Mouse (Mus musculus) heart, embryonic 11.5 days (tissue): ENCODE results near the gene Arhgef38. TPM values are rescaled to one million over a fixed set of nuclear protein-coding genes. Genes with fewer than 3 reads are reported as not detected.
A peak's percentile ranks its signal among the peaks of the same experiment; 100 is the strongest.

Experiments used
- ATAC-seq: fragments of 200-750 bp; cut with Nextera tagmentation; replicated peaks from 2 replicates; pipeline ENCODE4 v1.8.0; 2017; ENCODE audit warnings: moderate library complexity; ENCODE audit not compliant: insufficient number of reproducible peaks, low FRiP score, low TSS enrichment
- H3K27ac ChIP-seq: fragments of 300-500 bp; sonication (generic); 2 replicates; pipeline ENCODE4 v1.5.1; 2014; ENCODE audit warnings: mild to moderate bottlenecking, low read depth, low read length
- H3K27me3 ChIP-seq: fragments of 300-500 bp; sonication (generic); 2 replicates; pipeline ENCODE4 v1.6.1; 2014; ENCODE audit warnings: mild to moderate bottlenecking, low read length, mixed read lengths; ENCODE audit not compliant: control insufficient read depth, insufficient read depth
- H3K36me3 ChIP-seq: fragments of 300-500 bp; sonication (generic); 2 replicates; pipeline ENCODE4 v1.6.1; 2014; ENCODE audit warnings: mild to moderate bottlenecking, low read length, moderate library complexity, mixed read lengths; ENCODE audit not compliant: control insufficient read depth, insufficient read depth
- H3K4me1 ChIP-seq: fragments of 300-500 bp; sonication (generic); 2 replicates; pipeline ENCODE4 v1.6.1; 2014; ENCODE audit warnings: low read length; ENCODE audit not compliant: control insufficient read depth, insufficient read depth
- H3K4me2 ChIP-seq: fragments of 300-500 bp; sonication (generic); 2 replicates; pipeline ENCODE4 v1.6.1; 2014; ENCODE audit warnings: mild to moderate bottlenecking, moderate library complexity
- H3K4me3 ChIP-seq: fragments of 300-500 bp; sonication (generic); 2 replicates; pipeline ENCODE4 v1.5.1; 2014; ENCODE audit warnings: low read depth, low read length
- H3K9ac ChIP-seq: fragments of 300-500 bp; sonication (generic); 2 replicates; pipeline ENCODE4 v1.6.1; 2014; ENCODE audit warnings: mild to moderate bottlenecking, low read depth, low read length, moderate library complexity
- H3K9me3 ChIP-seq: fragments of 300-500 bp; sonication (generic); replicated peaks from 2 replicates; pipeline ENCODE4 v1.6.1; 2016; ENCODE audit warnings: low read length; ENCODE audit not compliant: control insufficient read depth
- WGBS: fragments of 180-500 bp; shearing (Covaris S2); extraction: QIAGEN DNeasy Blood & Tissue Kit; methylation state at CpG from one replicate; pipeline ENCODE4 v1.1.7; 2014; ENCODE audit not compliant: insufficient replicate concordance; 5-methylcytosine and 5-hydroxymethylcytosine counted together
- polyA plus RNA-seq: library from polyadenylated mRNA; unstranded; fragments of >200 nt; fragmentation: Nextera tagmentation; extraction: Ambion mirVana; gene quantifications from 2 replicates; pipeline ENCODE4 v1.2.1, GENCODE M21; 2014

The Arhgef38 gene
- polyA plus RNA-seq, 1 experiment from 2014 or later, result not detected

DNA sequence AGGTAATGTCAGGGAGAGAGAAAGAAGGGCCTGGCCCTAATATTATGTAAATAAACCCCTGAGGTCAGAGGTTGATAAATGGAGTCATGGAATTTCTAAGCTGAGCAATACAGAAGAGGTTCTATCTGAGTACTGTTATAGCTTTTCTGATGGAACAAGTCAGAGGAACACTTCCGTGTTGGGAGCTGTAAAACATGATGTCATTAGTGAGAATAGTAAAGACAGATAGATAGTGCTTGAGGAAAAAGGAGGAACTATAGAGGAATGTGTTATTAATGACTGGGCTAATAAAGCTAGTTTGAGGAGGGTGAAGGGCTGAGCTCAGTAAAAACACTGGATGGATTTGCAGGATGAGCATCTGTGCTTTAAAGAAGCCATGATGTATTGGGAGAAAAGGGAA is 140.4 kb downstream of the Arhgef38 start:
- no peak for ATAC-seq
- no peaks in the 10 kb centered on the region for H3K9me3 ChIP-seq
- H3K27ac ChIP-seq, result no peak overlapping the region
- no peaks in the 10 kb centered on the region for H3K36me3 ChIP-seq
- no peaks in the 10 kb centered on the region for H3K27me3 ChIP-seq
- no peak overlapping the region for H3K4me2 ChIP-seq
- WGBS, result 51% methylated on average over 1 of the region's 1 CpGs
- no peak overlapping the region for H3K9ac ChIP-seq
- H3K4me1 ChIP-seq, result peaks cover 11% of the 10 kb centered on the region; the same call in 1 of the 2 replicates
- H3K4me3 ChIP-seq, result no peak overlapping the region

- 90% methylated on average over 1 of the region's 1 CpGs for WGBS
- H3K4me3 ChIP-seq, result no peak overlapping the region; the same call in 1 of the 2 replicates
- no peaks in the 10 kb centered on the region for H3K36me3 ChIP-seq
- ATAC-seq, result no peak
- peaks cover 11% of the 10 kb centered on the region; the same call in 1 of the 2 replicates for H3K4me1 ChIP-seq
- no peaks in the 10 kb centered on the region for H3K27me3 ChIP-seq
- H3K9ac ChIP-seq, result peak overlapping the region; percentile 96; the same call in 1 of the 2 replicates
- H3K27ac ChIP-seq, result no peak overlapping the region
- no peaks in the 10 kb centered on the region for H3K9me3 ChIP-seq
- peak overlapping the region; percentile 77 for H3K4me2 ChIP-seq
These were observed 141.8 kb downstream of the Arhgef38 start for GRCm38 (mm10) chr3:133092936-133093335.

DNA sequence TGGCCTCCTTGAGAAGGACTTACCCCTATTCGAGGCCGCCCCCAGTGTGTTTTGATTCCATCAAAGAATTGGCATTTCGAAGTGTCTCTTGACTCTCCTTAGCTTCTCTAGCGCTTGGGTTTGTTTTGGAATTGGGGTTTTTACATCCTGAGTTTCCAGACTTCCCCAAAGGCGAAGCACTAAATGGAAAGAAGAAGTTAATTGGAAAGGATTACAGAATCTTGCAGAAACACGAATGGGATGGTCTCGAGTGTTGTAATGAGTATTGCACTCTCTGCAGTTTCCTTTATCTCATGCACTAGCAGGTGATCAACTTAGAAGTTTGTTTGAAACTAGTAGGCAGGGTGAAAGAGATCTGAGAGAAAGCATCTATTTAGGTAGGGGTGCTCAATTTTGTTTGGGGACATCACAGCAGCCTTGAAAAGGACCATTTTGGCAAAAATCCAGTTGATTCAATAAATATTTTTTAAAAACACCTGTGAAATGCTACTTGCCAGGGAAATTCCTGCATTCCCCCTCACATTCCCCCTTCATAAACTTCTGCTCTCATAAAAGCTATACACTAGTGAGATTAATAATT is 142.4 kb downstream of the Arhgef38 start:
- Histone ChIP-seq H3K4me2 (peak overlapping the region; percentile 77), H3K27me3 (no peaks in the 10 kb centered on the region), H3K4me1 (peaks cover 11% of the 10 kb centered on the region; the same call in 1 of the 2 replicates), H3K9me3 (no peaks in the 10 kb centered on the region), H3K27ac (peak overlapping the region; percentile 96), H3K36me3 (no peaks in the 10 kb centered on the region), H3K4me3 (peak overlapping the region; percentile 81), H3K9ac (peak overlapping the region; percentile 96)
- no peak for ATAC-seq
- 2% methylated on average over 7 of the region's 7 CpGs for WGBS

DNA sequence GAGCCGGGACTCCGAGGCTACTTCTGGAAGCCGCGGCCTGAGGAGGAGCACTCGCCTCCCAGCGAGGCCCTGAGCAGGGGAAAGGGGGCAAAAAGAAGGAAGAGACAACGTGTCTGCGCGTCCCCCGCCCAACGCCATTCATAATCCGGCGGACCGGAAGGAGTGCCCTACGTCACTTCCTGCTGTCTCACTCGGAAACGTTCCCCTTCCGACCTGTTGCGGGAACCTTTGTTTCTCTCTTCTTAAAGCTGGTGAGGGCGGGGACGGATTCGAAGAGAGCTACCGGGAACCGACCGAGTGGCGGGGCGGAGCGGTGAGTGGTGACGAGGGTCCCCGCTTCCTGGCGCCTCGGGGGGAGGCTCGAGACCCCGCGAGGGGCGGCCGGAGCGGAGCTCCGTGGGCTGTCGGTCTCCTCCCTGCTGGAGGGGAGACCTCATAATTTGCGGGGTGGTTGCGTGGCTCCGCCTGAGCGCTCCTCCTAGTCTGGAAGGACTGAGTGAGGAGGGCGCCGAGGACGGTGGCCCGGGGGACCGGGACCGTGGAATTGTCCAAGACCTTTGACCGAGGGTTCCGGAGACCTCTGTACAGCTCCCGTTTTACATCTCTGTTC is 143.0 kb downstream of the Arhgef38 start, which contains the start of the genes Ints12 and Gstcd:
Gene Ints12, plus strand, starts transcription at position 177 of the 610 bp plus-strand sequence.
Gene Gstcd, minus strand, starts transcription at position 370 of the 610 bp plus-strand sequence.
- ATAC-seq, result peak; percentile 96
- H3K4me2 ChIP-seq, result peak within 1 kb of the TSS; percentile 77
- under 1% methylated on average over 53 of the region's 53 CpGs for WGBS
- H3K9ac ChIP-seq, result peak within 1 kb of the TSS; percentile 96
- peaks cover 11% of the 10 kb centered on the region; the same call in 1 of the 2 replicates for H3K4me1 ChIP-seq
- peak within 1 kb of the TSS; percentile 81 for H3K4me3 ChIP-seq
- peak within 1 kb of the TSS; percentile 96 for H3K27ac ChIP-seq
- no peaks in the 10 kb centered on the region for H3K27me3 ChIP-seq
- no peaks in the 10 kb centered on the region for H3K36me3 ChIP-seq
- H3K9me3 ChIP-seq, result no peaks in the 10 kb centered on the region

DNA sequence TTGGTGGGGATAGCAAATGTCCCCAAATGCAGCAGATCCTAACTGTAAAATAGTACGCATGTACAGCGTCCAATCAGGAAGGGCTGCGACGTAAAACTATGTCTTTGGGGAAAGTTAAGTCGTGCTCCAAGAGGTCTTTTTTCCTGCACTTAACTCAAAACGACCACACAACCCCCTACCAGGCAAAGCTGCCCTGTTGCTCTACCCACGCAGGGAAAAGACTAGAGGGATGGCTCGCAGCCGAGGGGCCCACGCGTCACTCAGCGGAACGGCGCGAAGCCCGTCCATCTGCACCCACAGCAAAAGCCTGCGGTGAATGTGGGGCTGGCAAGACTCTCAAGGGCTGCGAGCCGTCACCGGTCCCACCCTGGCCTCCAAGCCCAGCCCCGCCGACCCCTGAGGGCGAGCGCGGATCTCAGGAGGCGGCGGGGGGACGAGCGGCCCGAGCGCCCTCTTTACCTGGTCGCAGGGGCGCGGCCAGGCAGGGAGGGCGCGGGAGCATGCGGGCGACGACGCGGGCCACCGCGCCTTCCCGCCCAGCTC is 143.6 kb downstream of the Arhgef38 start:
- no peaks in the 10 kb centered on the region for H3K27me3 ChIP-seq
- peak overlapping the region; percentile 81 for H3K4me3 ChIP-seq
- no peaks in the 10 kb centered on the region for H3K9me3 ChIP-seq
- ATAC-seq, result peak; percentile 81
- H3K27ac ChIP-seq, result peak overlapping the region; percentile 96
- H3K4me2 ChIP-seq, result peak overlapping the region; percentile 77
- peak overlapping the region; percentile 96 for H3K9ac ChIP-seq
- WGBS, result under 1% methylated on average over 44 of the region's 44 CpGs
- peaks cover 11% of the 10 kb centered on the region; the same call in 1 of the 2 replicates for H3K4me1 ChIP-seq
- no peaks in the 10 kb centered on the region for H3K36me3 ChIP-seq

- WGBS, result 9% methylated on average over 11 of the region's 11 CpGs
- H3K9me3 ChIP-seq, result no peaks in the 10 kb centered on the region
- no peaks in the 10 kb centered on the region for H3K27me3 ChIP-seq
- peak overlapping the region; percentile 77 for H3K4me2 ChIP-seq
- no peak for ATAC-seq
- H3K4me3 ChIP-seq, result peak overlapping the region; percentile 81
- peak overlapping the region; percentile 96 for H3K27ac ChIP-seq
- H3K9ac ChIP-seq, result peak overlapping the region; percentile 96
- peaks cover 11% of the 10 kb centered on the region; the same call in 1 of the 2 replicates for H3K4me1 ChIP-seq
- H3K36me3 ChIP-seq, result no peaks in the 10 kb centered on the region
These were observed 144.3 kb downstream of the Arhgef38 start for GRCm38 (mm10) chr3:133090247-133091120.

DNA sequence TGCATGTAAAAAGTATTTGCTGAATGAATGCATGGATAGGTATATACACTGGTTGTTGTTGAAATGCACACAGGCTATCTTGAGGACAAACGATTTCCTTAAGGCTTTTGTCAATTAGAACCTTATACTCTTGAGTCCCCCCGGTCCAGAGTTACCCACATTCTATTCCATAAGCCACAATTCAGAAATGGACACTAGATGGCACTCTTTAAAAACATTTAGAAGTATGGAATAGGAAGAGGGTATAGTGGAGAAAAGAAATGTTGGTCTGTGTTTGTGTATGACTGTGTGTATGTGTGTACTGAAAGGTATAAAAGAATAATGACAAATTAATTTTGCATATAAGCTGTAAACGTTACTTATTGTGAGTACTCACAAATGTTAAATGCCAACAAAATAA is 148.9 kb downstream of the Arhgef38 start:
- no peak overlapping the region for H3K4me2 ChIP-seq
- H3K27ac ChIP-seq, result no peak overlapping the region
- no peaks in the 10 kb centered on the region for H3K27me3 ChIP-seq
- H3K36me3 ChIP-seq, result peaks cover 7% of the 10 kb centered on the region
- no peak overlapping the region for H3K9ac ChIP-seq
- no peak for ATAC-seq
- no peaks in the 10 kb centered on the region for H3K9me3 ChIP-seq
- H3K4me3 ChIP-seq, result no peak overlapping the region
- peaks cover 4% of the 10 kb centered on the region; the same call in 1 of the 2 replicates for H3K4me1 ChIP-seq
- 71% methylated on average over 3 of the region's 3 CpGs for WGBS

GRCm38 (mm10) chr3:133082736-133083135 is 152.0 kb downstream of the Arhgef38 start:
- no peaks in the 10 kb centered on the region for H3K27me3 ChIP-seq
- H3K9ac ChIP-seq, result no peak overlapping the region
- no peaks in the 10 kb centered on the region for H3K4me1 ChIP-seq
- no peak overlapping the region for H3K4me3 ChIP-seq
- peaks cover 7% of the 10 kb centered on the region for H3K36me3 ChIP-seq
- 89% methylated on average over 5 of the region's 5 CpGs for WGBS
- no peak for ATAC-seq
- no peak overlapping the region for H3K27ac ChIP-seq
- no peaks in the 10 kb centered on the region for H3K9me3 ChIP-seq
- no peak overlapping the region for H3K4me2 ChIP-seq
